Mouse (Mus musculus) mouse embryonic stem cell (cell line): ENCODE results near the gene Zfp12.

Source experiments
- in situ Hi-C, 2 experiments: fragments of 300-500 bp; cut with MboI; formaldehyde crosslinking; loops; 1 replicate in 1 of 2; 3 replicates in 1 of 2; pipeline ENCODE4 v1.14.3; 2019 to 2020; ENCODE audit warnings: low sequenced_read_pairs in 2 of 2, low pct_unique_long_range_greater_than_20kb in 1 of 2, mixed read lengths in 1 of 2; ENCODE audit not compliant: unreplicated experiment in 1 of 2

Gene Zfp12

DNA sequence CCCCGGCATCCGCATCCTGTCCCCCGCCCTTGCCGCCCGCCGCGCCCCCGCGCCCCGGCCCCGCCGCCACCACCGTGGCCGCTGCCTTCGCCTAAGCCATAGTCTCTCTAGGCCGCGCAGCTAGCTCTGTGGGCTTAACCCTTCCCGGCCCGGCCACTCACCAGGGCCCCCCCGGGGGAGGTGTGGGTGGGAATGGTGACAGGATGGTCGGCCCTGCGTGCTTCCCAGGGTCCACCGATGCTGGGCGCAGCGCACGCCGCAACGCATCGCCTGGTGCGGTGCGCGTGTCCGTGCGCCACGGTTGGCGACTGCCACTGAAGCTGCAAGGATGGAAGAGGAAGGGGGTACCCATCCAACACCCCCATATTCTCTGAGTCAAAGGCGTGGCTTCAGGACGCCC is 58.4 kb downstream of the Zfp12 start, which contains the start of gene Zfp853:
TSS of gene Zfp853 (minus strand) at position 220 of the 400 bp plus-strand sequence.
- in situ Hi-C loops = loop anchor here (10.0 to 25.0 kb wide), 3 partner anchors 106 to 356 kb away; partner anchors contain the start of genes Rbak (in 1 of the 2) and Spdye4b (in 1 of the 2)

DNA sequence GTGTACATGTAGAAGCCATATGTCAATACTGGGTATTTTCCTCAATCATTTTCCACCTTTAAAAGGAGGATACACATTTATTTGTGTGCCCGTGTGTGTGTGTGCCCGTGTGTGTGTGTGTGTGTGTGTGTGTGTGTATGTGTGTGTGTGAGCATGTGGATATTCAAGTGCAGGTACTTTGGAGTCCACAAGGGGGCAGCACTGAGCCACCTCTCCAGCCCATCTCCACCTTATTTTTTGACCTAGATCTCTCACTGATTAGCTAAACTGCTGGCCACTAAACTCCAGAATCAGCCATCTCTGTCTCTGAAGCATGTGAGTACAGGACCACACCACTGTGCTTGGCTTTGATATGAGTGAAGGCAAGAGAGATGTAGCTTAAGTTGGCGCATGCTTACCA is 59.9 kb downstream of the Zfp12 start:
- in situ Hi-C loops = loop anchor here (10.0 to 25.0 kb wide), 3 partner anchors 108 to 358 kb away; partner anchors contain the start of genes Rbak (in 1 of the 2) and Spdye4b (in 1 of the 2)

DNA sequence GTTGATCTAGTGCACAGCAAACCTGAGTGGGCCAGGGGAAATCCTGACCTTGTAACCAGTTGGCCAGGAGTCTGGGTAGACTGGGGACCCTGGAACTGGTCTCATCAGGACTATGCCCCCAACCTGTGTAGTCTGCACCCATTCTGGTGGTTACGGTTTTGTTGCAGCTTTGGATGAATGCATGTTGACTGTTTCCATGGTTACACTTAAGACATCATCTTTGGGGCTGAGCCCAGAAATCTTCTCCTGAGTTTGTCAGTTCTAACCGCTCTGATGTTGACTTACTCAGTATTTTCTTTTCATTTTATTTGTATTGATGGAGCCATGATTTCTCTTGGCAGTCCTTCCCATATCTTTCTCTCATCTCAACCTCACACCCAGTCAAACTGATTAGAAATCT is 60.4 kb downstream of the Zfp12 start:
- in situ Hi-C loops = loop anchor here (10.0 to 25.0 kb wide), 3 partner anchors 108 to 358 kb away; partner anchors contain the start of genes Rbak (in 1 of the 2) and Spdye4b (in 1 of the 2)

DNA sequence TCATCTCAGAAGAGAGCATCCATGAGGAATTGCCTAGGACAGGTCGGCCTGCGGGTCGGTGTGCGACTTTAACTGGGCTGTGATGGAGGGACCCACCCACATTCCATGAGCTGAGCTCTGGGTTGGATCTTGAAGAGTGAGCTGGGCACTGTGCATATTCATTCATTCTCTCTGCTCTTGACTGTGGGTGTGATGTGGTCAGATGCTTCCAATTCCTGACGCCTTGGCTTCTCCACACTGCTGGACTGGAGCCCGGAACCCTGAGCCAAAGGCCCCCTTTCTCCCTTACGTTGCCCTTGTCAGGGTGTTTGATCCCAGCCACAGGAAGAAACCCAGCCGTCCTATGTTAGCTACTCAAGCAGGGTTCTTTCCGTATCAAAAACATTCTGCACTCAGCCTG is 63.0 kb downstream of the Zfp12 start:
- in situ Hi-C loops = loop anchor here (10.0 to 25.0 kb wide), 3 partner anchors 111 to 361 kb away; partner anchors contain the start of genes Rbak (in 1 of the 2) and Spdye4b (in 1 of the 2)

DNA sequence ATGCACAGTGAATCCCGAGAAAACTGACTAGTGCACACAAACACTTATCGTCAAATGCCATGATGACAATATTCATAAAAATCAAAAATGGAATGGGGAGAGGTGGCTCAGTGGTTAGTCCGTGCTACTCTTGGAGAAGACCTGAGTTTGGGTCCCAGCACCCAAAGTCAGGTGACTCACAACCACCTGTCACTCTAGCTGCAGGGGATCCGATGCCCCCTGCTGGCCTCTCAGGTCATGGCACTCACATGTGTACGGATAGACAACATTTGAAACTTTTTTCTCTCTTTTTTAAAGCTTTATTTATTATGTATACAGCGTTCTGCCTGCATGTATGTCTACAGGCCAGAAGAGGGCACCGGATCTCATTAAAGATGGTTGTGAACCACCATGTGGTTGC is 63.4 kb downstream of the Zfp12 start:
- in situ Hi-C loops = loop anchor here (10.0 to 25.0 kb wide), 3 partner anchors 111 to 361 kb away; partner anchors contain the start of genes Rbak (in 1 of the 2) and Spdye4b (in 1 of the 2)
